Mouse (Mus musculus): ENCODE results near the gene Cldn16. TPM values are rescaled to one million over a fixed set of nuclear protein-coding genes. Genes with fewer than 3 reads are reported as not detected.
A peak's percentile ranks its signal among the peaks of the same experiment; 100 is the strongest.

Cldn16 gene
- polyA plus RNA-seq, 1 experiment from 2014 or later, result not detected

GRCm38 (mm10) chr16:26527931-26528666, 65.2 kb downstream of the Cldn16 start:
- Histone ChIP-seq H3K27me3 (replicated peaks; ENCODE audit: control insufficient read depth, insufficient read depth, low read length) (no peaks in the 10 kb centered on the region), H3K27ac (ENCODE audit: low read depth, low read length) (no peak overlapping the region; the same call in 1 of the 2 replicates), H3K9ac (ENCODE audit: low read depth, low read length) (no peak overlapping the region), H3K4me1 (ENCODE audit: control insufficient read depth, insufficient read depth, low read depth, low read length) (no peaks in the 10 kb centered on the region; the same call in 1 of the 2 replicates), H3K4me3 (ENCODE audit: low read length) (no peak overlapping the region), H3K4me2 (ENCODE audit: low read length) (peak overlapping the region; percentile 19; the same call in 1 of the 2 replicates), H3K36me3 (ENCODE audit: control insufficient read depth, insufficient read depth, low read length) (no peaks in the 10 kb centered on the region), H3K9me3 (ENCODE audit: control insufficient read depth, low read length) (no peaks in the 10 kb centered on the region)
- WGBS, result 52% methylated on average over 10 of the region's 10 CpGs
- ATAC-seq, result peak; percentile 93

GRCm38 (mm10) chr16:26530451-26530850, 67.5 kb downstream of the Cldn16 start:
- Histone ChIP-seq H3K4me1 (ENCODE audit: control insufficient read depth, insufficient read depth, low read depth, low read length) (no peaks in the 10 kb centered on the region; the same call in 1 of the 2 replicates), H3K4me2 (ENCODE audit: low read length) (no peak overlapping the region), H3K36me3 (ENCODE audit: control insufficient read depth, insufficient read depth, low read length) (no peaks in the 10 kb centered on the region), H3K27me3 (replicated peaks; ENCODE audit: control insufficient read depth, insufficient read depth, low read length) (no peaks in the 10 kb centered on the region), H3K9ac (ENCODE audit: low read depth, low read length) (no peak overlapping the region), H3K4me3 (ENCODE audit: low read length) (no peak overlapping the region), H3K9me3 (ENCODE audit: control insufficient read depth, low read length) (no peaks in the 10 kb centered on the region), H3K27ac (ENCODE audit: low read depth, low read length) (no peak overlapping the region)
- 92% methylated on average over 1 of the region's 1 CpGs for WGBS
- no peak for ATAC-seq

GRCm38 (mm10) chr16:26532287-26532686, 69.4 kb downstream of the Cldn16 start:
- H3K4me1 ChIP-seq (ENCODE audit: control insufficient read depth, insufficient read depth, low read depth, low read length), result no peaks in the 10 kb centered on the region; the same call in 1 of the 2 replicates
- no peaks in the 10 kb centered on the region for H3K9me3 ChIP-seq (ENCODE audit: control insufficient read depth, low read length)

More at GRCm38 (mm10) chr16:26532287-26532686, 69.4 kb downstream of the Cldn16 start:
- WGBS, result 80% methylated on average over 1 of the region's 1 CpGs
- H3K36me3 ChIP-seq (ENCODE audit: control insufficient read depth, insufficient read depth, low read length), result no peaks in the 10 kb centered on the region
- no peak overlapping the region for H3K27ac ChIP-seq (ENCODE audit: low read depth, low read length)
- no peak overlapping the region for H3K4me2 ChIP-seq (ENCODE audit: low read length)
- ATAC-seq, result no peak
- H3K4me3 ChIP-seq (ENCODE audit: low read length), result no peak overlapping the region
- no peak overlapping the region for H3K9ac ChIP-seq (ENCODE audit: low read depth, low read length)
- H3K27me3 ChIP-seq (replicated peaks; ENCODE audit: control insufficient read depth, insufficient read depth, low read length), result no peaks in the 10 kb centered on the region

Other genes with a start within 250 kb of the Cldn16 start
- 10.4 and 11.4 TPM in 2 replicates for gene Cldn1, start 91.3 kb upstream of the Cldn16 start, polyA plus RNA-seq (2015; fragmentation: Nextera tagmentation; extraction: Ambion mirVana)
- not detected in 2 replicates for gene Tmem207, start 63.6 kb downstream of the Cldn16 start, polyA plus RNA-seq (2015; fragmentation: Nextera tagmentation; extraction: Ambion mirVana)
- 13.0 and 13.6 TPM in 2 replicates for gene Il1rap, start 118.6 kb downstream of the Cldn16 start, polyA plus RNA-seq (2015; fragmentation: Nextera tagmentation; extraction: Ambion mirVana)

Measured in hindbrain, embryonic 16.5 days (tissue).